In genomic region chr10:93588796-93589195, GRCm38 (mm10) we compare ENCODE assay signal across 8 mouse cellular contexts. TPM values are rescaled to one million over a fixed set of nuclear protein-coding genes. Genes with fewer than 3 reads are reported as not detected.
DNase-seq lines count a peak whose midpoint lies in the region; ATAC-seq and TF ChIP-seq lines count a peak whose summit lies in the region.

No protein-coding gene starts in this region.

- peak overlapping the region; percentile 89 for H3K4me2 ChIP-seq in embryonic facial prominence, embryonic 15.5 days (replicated peaks)
- peak overlapping the region; percentile 86 for H3K4me2 ChIP-seq in limb, embryonic 12.5 days
- H3K4me2 ChIP-seq in stomach, embryonic 14.5 days (replicated peaks; ENCODE audit: low read depth, low read length) = peak overlapping the region; percentile 66

- peak overlapping the region; percentile 76; the same call in 1 of the 2 replicates for H3K27ac ChIP-seq in embryonic facial prominence, embryonic 15.5 days (replicated peaks)
- H3K27ac ChIP-seq in limb, embryonic 12.5 days = peak overlapping the region; percentile 88; the same call in 1 of the 2 replicates
- H3K27ac ChIP-seq in stomach, embryonic 14.5 days (ENCODE audit: low read length) = peak overlapping the region; percentile 48

- peaks cover 54% of the 10 kb centered on the region for H3K79me2 ChIP-seq in C2C12 (ENCODE audit: control insufficient read depth, insufficient read depth)

- H3K9ac ChIP-seq in embryonic facial prominence, embryonic 15.5 days = peak overlapping the region; percentile 62
- H3K9ac ChIP-seq in limb, embryonic 12.5 days (replicated peaks) = peak overlapping the region; percentile 82
- H3K9ac ChIP-seq in stomach, embryonic 14.5 days (replicated peaks; ENCODE audit: low read depth, low read length) = peak overlapping the region; percentile 78

- H3K27me3 ChIP-seq in C2C12 (ENCODE audit: control insufficient read depth, insufficient read depth, insufficient read length) = no peaks in the 10 kb centered on the region
- no peaks in the 10 kb centered on the region for H3K27me3 ChIP-seq in embryonic facial prominence, embryonic 15.5 days
- no peaks in the 10 kb centered on the region for H3K27me3 ChIP-seq in limb, embryonic 12.5 days
- H3K27me3 ChIP-seq in stomach, embryonic 14.5 days (ENCODE audit: control insufficient read depth, insufficient read depth, low read length) = no peaks in the 10 kb centered on the region

- under 1% methylated on average over 11 of the region's 11 CpGs for WGBS in embryonic facial prominence, embryonic 15.5 days
- WGBS in limb, embryonic 12.5 days = 3% methylated on average over 11 of the region's 11 CpGs
- WGBS in stomach, embryonic 14.5 days = under 1% methylated on average over 11 of the region's 11 CpGs

- no peak for ATAC-seq in embryonic facial prominence, embryonic 15.5 days (ENCODE audit: insufficient number of reproducible peaks, low FRiP score, low TSS enrichment, low read depth)
- ATAC-seq in limb, embryonic 12.5 days (ENCODE audit: insufficient number of reproducible peaks, insufficient read depth, low FRiP score, low TSS enrichment, low read depth) = no peak
- no peak for ATAC-seq in stomach, embryonic 14.5 days (ENCODE audit: insufficient number of reproducible peaks, insufficient read depth, low FRiP score, low read depth)

- peaks cover 35% of the 10 kb centered on the region for H3K36me3 ChIP-seq in C2C12 (ENCODE audit: control insufficient read depth, insufficient read depth)
- peaks cover 13% of the 10 kb centered on the region; the same call in 1 of the 2 replicates for H3K36me3 ChIP-seq in embryonic facial prominence, embryonic 15.5 days
- H3K36me3 ChIP-seq in limb, embryonic 12.5 days = peaks cover 36% of the 10 kb centered on the region
- H3K36me3 ChIP-seq in stomach, embryonic 14.5 days (ENCODE audit: control insufficient read depth, insufficient read depth, low read length) = peaks cover 17% of the 10 kb centered on the region; the same call in 1 of the 2 replicates

- TF ChIP-seq CTCF in C2C12 (IDR thresholded peaks at IDR 0.05; ENCODE audit: control insufficient read depth, insufficient read depth, insufficient read length) = no peak

- peak overlapping the region; percentile 89 for H3ac ChIP-seq in C2C12 (ENCODE audit: control insufficient read depth, insufficient read length, low read depth)

- H3K4me1 ChIP-seq in embryonic facial prominence, embryonic 15.5 days = peaks cover 17% of the 10 kb centered on the region; the same call in 1 of the 2 replicates
- H3K4me1 ChIP-seq in limb, embryonic 12.5 days (replicated peaks) = peaks cover 16% of the 10 kb centered on the region
- H3K4me1 ChIP-seq in stomach, embryonic 14.5 days (ENCODE audit: control insufficient read depth, insufficient read depth, low read length) = peaks cover 7% of the 10 kb centered on the region; the same call in 1 of the 2 replicates

- H3K79me3 ChIP-seq in C2C12 (ENCODE audit: low read depth) = peaks cover 41% of the 10 kb centered on the region

- intact Hi-C loops in heart, postnatal 10 days (cut with DNase I) = no loop called here

- peak; percentile 83 for DNase-seq in heart, adult 11 months
- no peak for DNase-seq in heart, postnatal 10 days
- DNase-seq in gastrocnemius, postnatal 10 days = no peak
- no peak for DNase-seq in layer of hippocampus, adult 8-10 months (ENCODE audit: low spot score in 2 of 2)

- no peaks in the 10 kb centered on the region for H3K9me3 ChIP-seq in embryonic facial prominence, embryonic 15.5 days (replicated peaks)
- no peaks in the 10 kb centered on the region for H3K9me3 ChIP-seq in limb, embryonic 12.5 days
- H3K9me3 ChIP-seq in stomach, embryonic 14.5 days (ENCODE audit: control insufficient read depth, low read depth, low read length) = no peaks in the 10 kb centered on the region

- peak overlapping the region; percentile 72 for H3K4me3 ChIP-seq in C2C12 (ENCODE audit: insufficient read depth, poor library complexity, severe bottlenecking)
- peak overlapping the region; percentile 81 for H3K4me3 ChIP-seq in embryonic facial prominence, embryonic 15.5 days (replicated peaks)
- H3K4me3 ChIP-seq in limb, embryonic 12.5 days (replicated peaks) = peak overlapping the region; percentile 82
- H3K4me3 ChIP-seq in stomach, embryonic 14.5 days (ENCODE audit: low read depth, low read length) = peak overlapping the region; percentile 81

TF ChIP-seq in C2C12, 6 proteins besides CTCF, POLR2A, EP300 and RAD21:
- no peak for TF ChIP-seq CEBPB (IDR thresholded peaks at IDR 0.05; ENCODE audit: low read depth)
- TF ChIP-seq MAX (IDR thresholded peaks at IDR 0.05) = no peak
- no peak for TF ChIP-seq USF1 (IDR thresholded peaks at IDR 0.05; ENCODE audit: low read depth)
- no peak for TF ChIP-seq MYOD1 (IDR thresholded peaks at IDR 0.05; ENCODE audit: control insufficient read depth, insufficient read length, low read depth)
- TF ChIP-seq MYOG (IDR thresholded peaks at IDR 0.05; ENCODE audit: control insufficient read depth, extremely low read depth, insufficient read length) = no peak
- TF ChIP-seq FOSL1 (IDR thresholded peaks at IDR 0.05; ENCODE audit: insufficient read depth, low read length, poor library complexity, severe bottlenecking) = no peak

RNA-seq across cellular contexts. Expression of gene Snrpf, which starts 0.7 kb away (rescaled TPM):
- total RNA-seq in heart, postnatal 10 days (2021) = 10 to 100 TPM; 12.2 to 16.2 TPM
- polyA plus RNA-seq in C2C12 (2012; fragmentation: generic; extraction: Trizol) = 258 TPM
- polyA plus RNA-seq in embryonic facial prominence, embryonic 15.5 days (2015; fragmentation: Nextera tagmentation; extraction: Ambion mirVana) = 103 and 107 TPM in 2 replicates
- 153 and 168 TPM in 2 replicates for polyA plus RNA-seq in limb, embryonic 12.5 days (2016; fragmentation: Nextera tagmentation; extraction: Ambion mirVana)
- polyA plus RNA-seq in stomach, embryonic 14.5 days (2014; fragmentation: Nextera tagmentation; extraction: Ambion mirVana) = 131 and 146 TPM in 2 replicates
- 10 to 100 TPM; 14.3 to 14.9 TPM for total RNA-seq in gastrocnemius, postnatal 10 days (2021)
- 10 to 100 TPM in 2 of 4 experiments, 1 to 10 TPM in 2; 6.6 to 13.3 (median 10.9) TPM for total RNA-seq in layer of hippocampus, adult 8-10 months (2022)

RNA-seq across cellular contexts. Expression of gene Ccdc38, which starts 48.4 kb away (rescaled TPM):
- not detected for total RNA-seq in heart, postnatal 10 days (2021)
- polyA plus RNA-seq in C2C12 (2012; fragmentation: generic; extraction: Trizol) = 0.08 TPM
- 0.41 TPM in 2 replicates for polyA plus RNA-seq in embryonic facial prominence, embryonic 15.5 days (2015; fragmentation: Nextera tagmentation; extraction: Ambion mirVana)
- 0.41 and 0.51 TPM in 2 replicates for polyA plus RNA-seq in limb, embryonic 12.5 days (2016; fragmentation: Nextera tagmentation; extraction: Ambion mirVana)
- polyA plus RNA-seq in stomach, embryonic 14.5 days (2014; fragmentation: Nextera tagmentation; extraction: Ambion mirVana) = 0.80 and 2.6 TPM in 2 replicates
- under 1 TPM; 0.07 to 0.09 TPM for total RNA-seq in gastrocnemius, postnatal 10 days (2021)
- total RNA-seq in layer of hippocampus, adult 8-10 months (2022) = under 1 TPM in 1 of 4 experiments, not detected in 3; 0.14 TPM

RNA-seq across cellular contexts. Expression of gene Amdhd1, which starts 49.0 kb away (rescaled TPM):
- under 1 TPM in 1 of 2 experiments, not detected in 1; 0.10 TPM for total RNA-seq in heart, postnatal 10 days (2021)
- 0.04 TPM for polyA plus RNA-seq in C2C12 (2012; fragmentation: generic; extraction: Trizol)
- 0.11 and 0.29 TPM in 2 replicates for polyA plus RNA-seq in embryonic facial prominence, embryonic 15.5 days (2015; fragmentation: Nextera tagmentation; extraction: Ambion mirVana)
- polyA plus RNA-seq in limb, embryonic 12.5 days (2016; fragmentation: Nextera tagmentation; extraction: Ambion mirVana) = 0.40 and 0.79 TPM in 2 replicates
- 0.77 and 0.94 TPM in 2 replicates for polyA plus RNA-seq in stomach, embryonic 14.5 days (2014; fragmentation: Nextera tagmentation; extraction: Ambion mirVana)
- total RNA-seq in gastrocnemius, postnatal 10 days (2021) = under 1 TPM in 1 of 2 experiments, not detected in 1; 0.18 TPM
- under 1 TPM; 0.25 to 0.52 (median 0.34) TPM for total RNA-seq in layer of hippocampus, adult 8-10 months (2022)

RNA-seq across cellular contexts. Expression of gene Ntn4, which starts 51.7 kb away (rescaled TPM):
- 10 to 100 TPM; 24.6 to 36.4 TPM for total RNA-seq in heart, postnatal 10 days (2021)
- 0.48 TPM for polyA plus RNA-seq in C2C12 (2012; fragmentation: generic; extraction: Trizol)
- polyA plus RNA-seq in embryonic facial prominence, embryonic 15.5 days (2015; fragmentation: Nextera tagmentation; extraction: Ambion mirVana) = 1.1 TPM in 2 replicates
- 1.5 and 1.8 TPM in 2 replicates for polyA plus RNA-seq in limb, embryonic 12.5 days (2016; fragmentation: Nextera tagmentation; extraction: Ambion mirVana)
- 0.35 and 0.62 TPM in 2 replicates for polyA plus RNA-seq in stomach, embryonic 14.5 days (2014; fragmentation: Nextera tagmentation; extraction: Ambion mirVana)
- total RNA-seq in gastrocnemius, postnatal 10 days (2021) = 10 to 100 TPM; 10.3 to 12.3 TPM
- total RNA-seq in layer of hippocampus, adult 8-10 months (2022) = 1 to 10 TPM; 6.3 to 7.9 (median 7.3) TPM
